Mouse (Mus musculus): Measurements from ENCODE around the gene Tagln2.

- TF ChIP-seq CTCF (IDR thresholded peaks at IDR 0.05 in 2 of 3, conservative IDR thresholded peaks at IDR 0.05 in 1 of 3; ENCODE audit: control insufficient read depth in 1 of 3, insufficient read depth in 1 of 3, low read depth in 2 of 3, low read length in 3 of 3, poor library complexity in 1 of 3, severe bottlenecking in 1 of 3) (no peak), CHD1 (IDR thresholded peaks at IDR 0.05; ENCODE audit: low read depth, low read length) (no peak), SIN3A (IDR thresholded peaks at IDR 0.05; ENCODE audit: low read length) (no peak), POLR2A (IDR thresholded peaks at IDR 0.05; ENCODE audit: control insufficient read depth in 1 of 2, insufficient read depth in 1 of 2, low read depth in 1 of 2, low read length in 2 of 2, poor library complexity in 1 of 2) (no peak), NRF1 (IDR thresholded peaks at IDR 0.05; ENCODE audit: insufficient read depth, low read depth, low read length, poor library complexity, severe bottlenecking) (no peak), TBP (IDR thresholded peaks at IDR 0.05; ENCODE audit: low read depth, low read length) (no peak), MAFK (IDR thresholded peaks at IDR 0.05; ENCODE audit: borderline replicate concordance, low read depth, low read length) (no peak), KAT2A (conservative IDR thresholded peaks at IDR 0.05; ENCODE audit: low read depth, low read length) (no peak), TAL1 (IDR thresholded peaks at IDR 0.05; ENCODE audit: low read length) (no peak), POLR2AphosphoS5 (IDR thresholded peaks at IDR 0.05; ENCODE audit: borderline replicate concordance, low read depth, low read length) (no peak), ZNF384 (IDR thresholded peaks at IDR 0.05; ENCODE audit: low read depth, low read length) (no peak)
These were observed 2.6 kb downstream of the Tagln2 start for GRCm38 (mm10) chr1:172502145-172503110.

All from MEL (cell line).